Mouse (Mus musculus) heart, embryonic 14.5 days (tissue): ENCODE data around the gene 1700006A11Rik. TPM values are rescaled to one million over a fixed set of nuclear protein-coding genes. Genes with fewer than 3 reads are reported as not detected.

ENCODE experiments used
- ATAC-seq: fragments of 200-750 bp; cut with Nextera tagmentation; 2 replicates; pipeline ENCODE4 v1.8.0; 2017; ENCODE audit warnings: low read depth, moderate TSS enrichment; ENCODE audit not compliant: insufficient number of reproducible peaks, insufficient read depth, low FRiP score
- H3K27ac ChIP-seq, 2 experiments: fragments of 200-500 bp in 1 of 2; fragments of 300-500 bp in 1 of 2; sonication (generic) in 1 of 2; replicated peaks in 1 of 2; 2 replicates each; pipeline ENCODE4 v1.5.1; 2012 to 2014; ENCODE audit warnings: low read depth in 2 of 2, low read length in 2 of 2, control low read depth in 1 of 2, mild to moderate bottlenecking in 1 of 2, mixed read lengths in 1 of 2; ENCODE audit not compliant: control insufficient read depth in 1 of 2, insufficient read depth in 1 of 2
- H3K27me3 ChIP-seq: fragments of 300-500 bp; sonication (generic); 2 replicates; pipeline ENCODE4 v1.6.1; 2014; ENCODE audit warnings: mild to moderate bottlenecking, low read length, control low read depth; ENCODE audit not compliant: control insufficient read depth, insufficient read depth
- H3K36me3 ChIP-seq: fragments of 300-500 bp; sonication (generic); 2 replicates; pipeline ENCODE4 v1.6.1; 2014; ENCODE audit warnings: mild to moderate bottlenecking, control low read depth, low read length, mixed read lengths; ENCODE audit not compliant: control insufficient read depth, insufficient read depth
- H3K4me1 ChIP-seq, 2 experiments: fragments of 200-500 bp in 1 of 2; fragments of 300-500 bp in 1 of 2; sonication (generic) in 1 of 2; 2 replicates each; pipeline ENCODE4 v1.6.1; 2012 to 2014; ENCODE audit warnings: low read length in 2 of 2, control low read depth in 1 of 2, mixed read lengths in 1 of 2; ENCODE audit not compliant: control insufficient read depth in 2 of 2, insufficient read depth in 2 of 2
- H3K4me2 ChIP-seq: fragments of 300-500 bp; sonication (generic); 2 replicates; pipeline ENCODE4 v1.6.1; 2014; ENCODE audit warnings: mild to moderate bottlenecking, low read length
- H3K4me3 ChIP-seq, 2 experiments: fragments of 200-500 bp in 1 of 2; fragments of 300-500 bp in 1 of 2; sonication (generic) in 1 of 2; 2 replicates each; pipeline ENCODE4 v1.5.1; 2012 to 2014; ENCODE audit warnings: low read length in 2 of 2, mild to moderate bottlenecking in 2 of 2, control low read depth in 1 of 2, low read depth in 1 of 2, moderate library complexity in 1 of 2; ENCODE audit not compliant: control insufficient read depth in 1 of 2, insufficient read depth in 1 of 2
- H3K9ac ChIP-seq: fragments of 300-500 bp; sonication (generic); 2 replicates; pipeline ENCODE4 v1.6.1; 2014; ENCODE audit warnings: mild to moderate bottlenecking, low read length
- H3K9me3 ChIP-seq: fragments of 300-500 bp; sonication (generic); 2 replicates; pipeline ENCODE4 v1.6.1; 2016; ENCODE audit warnings: low read length, control low read depth; ENCODE audit not compliant: control insufficient read depth
- WGBS: fragments of 180-500 bp; shearing (Covaris S2); extraction: QIAGEN DNeasy Blood & Tissue Kit; methylation state at CpG from one replicate; pipeline ENCODE4 v1.1.7; 2014; 5-methylcytosine and 5-hydroxymethylcytosine counted together
- polyA plus RNA-seq: library from polyadenylated mRNA; unstranded; fragments of >200 nt; fragmentation: Nextera tagmentation; extraction: Ambion mirVana; gene quantifications from 2 replicates; pipeline ENCODE4 v1.2.1, GENCODE M21; 2014

The 1700006A11Rik gene
- polyA plus RNA-seq, 1 experiment from 2014 or later, result not detected

- no peaks in the 10 kb centered on the region for H3K27me3 ChIP-seq
- no peak overlapping the region for H3K4me2 ChIP-seq
- no peaks in the 10 kb centered on the region for H3K4me1 ChIP-seq
- no peaks in the 10 kb centered on the region for H3K9me3 ChIP-seq
- H3K36me3 ChIP-seq, result no peaks in the 10 kb centered on the region
- 82% methylated on average over 3 of the region's 3 CpGs for WGBS
- ATAC-seq, result no peak
- no peak overlapping the region for H3K4me3 ChIP-seq
- H3K27ac ChIP-seq, result no peak overlapping the region
- no peak overlapping the region for H3K9ac ChIP-seq
Measured at GRCm38 (mm10) chr3:124357533-124357932, 68.3 kb downstream of the 1700006A11Rik start.

Other genes starting within 250 kb of the 1700006A11Rik start
- 2.5 and 3.8 TPM in 2 replicates for gene Tram1l1, start 105.2 kb downstream of the 1700006A11Rik start, polyA plus RNA-seq
- gene 1700003H04Rik, start 155.1 kb upstream of the 1700006A11Rik start, polyA plus RNA-seq, result not detected in 2 replicates